12 mouse cellular contexts compared by ENCODE assay signal in the genomic region with DNA sequence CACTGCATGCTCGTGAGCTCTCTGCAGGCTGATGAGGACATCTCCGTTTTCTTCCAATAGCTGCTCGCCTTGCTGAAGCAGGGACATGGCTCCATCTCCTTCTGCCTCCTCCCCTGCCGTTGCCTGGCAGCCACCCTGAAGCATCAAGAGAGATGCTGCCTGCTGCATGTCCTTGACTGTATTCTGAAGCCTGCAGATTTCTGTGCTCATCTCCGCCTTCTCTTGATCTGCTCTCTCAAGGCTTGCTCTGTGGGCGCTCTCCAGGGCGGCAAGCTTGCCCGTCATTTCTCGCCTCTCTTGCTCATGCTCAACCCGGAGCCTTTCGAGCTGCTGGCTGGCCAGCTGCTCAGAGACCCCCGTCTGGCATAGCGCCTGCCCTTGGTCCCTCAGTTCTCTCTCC. TPM values are rescaled to one million over a fixed set of nuclear protein-coding genes. Genes with fewer than 3 reads are reported as not detected.
DNase-seq lines count a peak whose midpoint lies in the region; ATAC-seq lines count a peak whose summit lies in the region.
"Had no signal": no experiment of that assay in that cellular context is flagged by ENCODE, and none has a peak within 500 bp of the region (broad histone marks: within the 10 kb centered on the region; RNA-seq: fewer than 3 reads in every experiment).

No protein-coding gene starts in this region.

- no peaks in the 10 kb centered on the region for H3K4me1 ChIP-seq in hindbrain, embryonic 10.5 days (replicated peaks)
- no peaks in the 10 kb centered on the region for H3K4me1 ChIP-seq in hindbrain, embryonic 16.5 days (ENCODE audit: control insufficient read depth, insufficient read depth, low read depth, low read length)
- H3K4me1 ChIP-seq: hindbrain, embryonic 13.5 days; limb, embryonic 15.5 days had no signal

- no peak for DNase-seq in hindbrain, embryonic 10.5 days (ENCODE audit: low spot score)
- peak; percentile 54 to 67 for DNase-seq in frontal cortex, postnatal 14 days (ENCODE audit: low spot score in 2 of 2)
- DNase-seq in left cerebral cortex, adult 8-10 months (ENCODE audit: low spot score in 2 of 2): peak; percentile 58 to 84
- DNase-seq in right cerebral cortex, postnatal 25 days: peak; percentile 69
- DNase-seq in kidney, adult 11 months: no peak
- DNase-seq in heart, postnatal 10 days: no peak
- DNase-seq: adrenal gland, postnatal 36 days; midbrain, embryonic 14.5 days; thymus, postnatal 25 days had no signal

- H3K4me2 ChIP-seq in hindbrain, embryonic 16.5 days (ENCODE audit: low read length): no peak overlapping the region
- H3K4me2 ChIP-seq: hindbrain, embryonic 13.5 days; limb, embryonic 15.5 days had no signal

- H3K9ac ChIP-seq in hindbrain, embryonic 16.5 days (ENCODE audit: low read depth, low read length): no peak overlapping the region
- H3K9ac ChIP-seq: hindbrain, embryonic 13.5 days; limb, embryonic 15.5 days had no signal

- 88% methylated on average over 13 of the region's 13 CpGs for WGBS in hindbrain, embryonic 10.5 days
- 87% methylated on average over 13 of the region's 13 CpGs for WGBS in hindbrain, embryonic 16.5 days

- no peaks in the 10 kb centered on the region for H3K9me3 ChIP-seq in hindbrain, embryonic 10.5 days
- H3K9me3 ChIP-seq in hindbrain, embryonic 16.5 days (ENCODE audit: control insufficient read depth, low read length): no peaks in the 10 kb centered on the region
- H3K9me3 ChIP-seq: hindbrain, embryonic 13.5 days; limb, embryonic 15.5 days had no signal

- intact Hi-C loops in heart, postnatal 10 days (cut with DNase I): no loop called here

- H3K4me3 ChIP-seq in hindbrain, embryonic 10.5 days: no peak overlapping the region
- H3K4me3 ChIP-seq in hindbrain, embryonic 16.5 days (ENCODE audit: low read length): no peak overlapping the region
- H3K4me3 ChIP-seq: hindbrain, embryonic 13.5 days; limb, embryonic 15.5 days had no signal

- H3K27me3 ChIP-seq in hindbrain, embryonic 10.5 days (ENCODE audit: insufficient read depth, poor library complexity, severe bottlenecking): no peaks in the 10 kb centered on the region
- H3K27me3 ChIP-seq in hindbrain, embryonic 16.5 days (replicated peaks; ENCODE audit: control insufficient read depth, insufficient read depth, low read length): no peaks in the 10 kb centered on the region
- H3K27me3 ChIP-seq: hindbrain, embryonic 13.5 days; limb, embryonic 15.5 days had no signal

- no peak for ATAC-seq in hindbrain, embryonic 16.5 days

- H3K36me3 ChIP-seq in hindbrain, embryonic 10.5 days: peaks cover 84% of the 10 kb centered on the region
- peaks cover 25% of the 10 kb centered on the region for H3K36me3 ChIP-seq in hindbrain, embryonic 16.5 days (ENCODE audit: control insufficient read depth, insufficient read depth, low read length)

- H3K27ac ChIP-seq in hindbrain, embryonic 10.5 days: 0 out of 2 replicates have a peak overlapping the region, but pooled peaks have one; percentile 35
- no peak overlapping the region for H3K27ac ChIP-seq in hindbrain, embryonic 16.5 days (ENCODE audit: low read depth, low read length)
- H3K27ac ChIP-seq: hindbrain, embryonic 13.5 days; limb, embryonic 15.5 days had no signal

RNA-seq across cellular contexts. Expression of a gene that starts 56.6 kb away (rescaled TPM):
- polyA plus RNA-seq in hindbrain, embryonic 10.5 days (2016; fragmentation: Nextera tagmentation; extraction: Ambion mirVana): 5.2 and 5.4 TPM in 2 replicates
- polyA plus RNA-seq in hindbrain, embryonic 16.5 days (2015; fragmentation: Nextera tagmentation; extraction: Ambion mirVana): 0.23 and 0.67 TPM in 2 replicates
- 10 to 100 TPM; 18.8 to 19.8 (median 19.2) TPM for total RNA-seq in left cerebral cortex, adult 8-10 months (2022)
- 10 to 100 TPM; 37.9 to 40.7 TPM for total RNA-seq in heart, postnatal 10 days (2021)

Comparison
In these comparisons a context has a peak if more than half of its experiments do, and no peak if none do; other contexts are left out.
1. DNase-seq: peak in frontal cortex, postnatal 14 days (2 of 2), left cerebral cortex, adult 8-10 months (2 of 2) and right cerebral cortex, postnatal 25 days (single experiment); none in hindbrain, embryonic 10.5 days (single experiment), kidney, adult 11 months (single experiment) and heart, postnatal 10 days (0 of 2).